Mouse (Mus musculus) inflammation-experienced regulatory T-cells (primary cell): Measurements from ENCODE around the gene Src. TPM values are rescaled to one million over a fixed set of nuclear protein-coding genes. Genes with fewer than 3 reads are reported as not detected.

Source experiments
- polyA plus RNA-seq, 2 experiments: library from polyadenylated mRNA; unstranded; fragments of 100-300 nt; shearing (Covaris generic); gene quantifications; one replicate each; pipeline ENCODE4 v1.2.1; 2017

Gene Src
- polyA plus RNA-seq: 1 to 10 TPM; 3.5 to 6.7 TPM

GRCm38 (mm10) chr2:157418206-157418605 lies at the start of gene Src:
Gene Src, plus strand, starts transcription at chr2:157418444.

Other genes with a start within 250 kb of the Src start
- gene Rbl1, start 213.9 kb upstream of the Src start, polyA plus RNA-seq: 10 to 100 TPM; 32.5 to 34.7 TPM
- 100 to 1,000 TPM; 223 to 259 TPM for gene Rpn2, start 139.4 kb upstream of the Src start, polyA plus RNA-seq
- gene Mroh8, start 138.9 kb upstream of the Src start, polyA plus RNA-seq: 1 to 10 TPM in 1 of 2 experiments, under 1 TPM in 1; 0.22 to 2.6 TPM
- gene Ghrh, start 70.9 kb upstream of the Src start, polyA plus RNA-seq: not detected
- gene Manbal, start 50.9 kb upstream of the Src start, polyA plus RNA-seq: 10 to 100 TPM; 44.8 to 51.1 TPM
- 1 to 10 TPM in 1 of 2 experiments, under 1 TPM in 1; 0.72 to 1.4 TPM for gene Nnat, start 141.6 kb downstream of the Src start, polyA plus RNA-seq
- 10 to 100 TPM; 19.7 to 22.0 TPM for gene Blcap, start 152.8 kb downstream of the Src start, polyA plus RNA-seq